Mouse (Mus musculus): ENCODE data around the gene Lzic. TPM values are rescaled to one million over a fixed set of nuclear protein-coding genes. Genes with fewer than 3 reads are reported as not detected.
"Not testable (repeated sequence)": the region's sequence is repeated elsewhere in the genome, so short reads cannot be mapped to it uniquely, and the experiment has no call there.

The Lzic gene
- polyA plus RNA-seq, 1 experiment, result 29.0 TPM

- no peaks in the 10 kb centered on the region for H3K36me3 ChIP-seq (ENCODE audit: control insufficient read depth, insufficient read depth, low read length)
- H3K27ac ChIP-seq (ENCODE audit: control insufficient read depth, insufficient read depth, low read length), result peak overlapping the region; percentile 27; the same call in 1 of the 2 replicates
- H3K4me1 ChIP-seq (replicated peaks; ENCODE audit: control insufficient read depth, insufficient read depth, low read length), result peaks cover 25% of the 10 kb centered on the region
- H3K4me3 ChIP-seq (ENCODE audit: control insufficient read depth, insufficient read depth, low read length), result no peak overlapping the region
- no peak for TF ChIP-seq POLR2A (IDR thresholded peaks at IDR 0.05; ENCODE audit: control insufficient read depth, extremely low read depth, insufficient read depth, low read length, poor library complexity)
- no peak for TF ChIP-seq CTCF (IDR thresholded peaks at IDR 0.05; ENCODE audit: borderline replicate concordance, control insufficient read depth, extremely low read depth, insufficient read depth, low read length, poor library complexity)
- H3K27me3 ChIP-seq (ENCODE audit: control insufficient read depth, insufficient read depth, low read length), result no peaks in the 10 kb centered on the region
- 61% methylated on average over 5 of the region's 5 CpGs for WGBS
- DNase-seq, result no peak
Observed at GRCm38 (mm10) chr4:149458526-149458925, 26.5 kb upstream of the Lzic start.

GRCm38 (mm10) chr4:149459425-149459824, 25.6 kb upstream of the Lzic start:
- Histone ChIP-seq H3K27ac (ENCODE audit: control insufficient read depth, insufficient read depth, low read length) (no peak overlapping the region), H3K27me3 (ENCODE audit: control insufficient read depth, insufficient read depth, low read length) (no peaks in the 10 kb centered on the region), H3K4me3 (ENCODE audit: control insufficient read depth, insufficient read depth, low read length) (no peak overlapping the region), H3K36me3 (ENCODE audit: control insufficient read depth, insufficient read depth, low read length) (no peaks in the 10 kb centered on the region), H3K4me1 (replicated peaks; ENCODE audit: control insufficient read depth, insufficient read depth, low read length) (peaks cover 28% of the 10 kb centered on the region)
- no peak for DNase-seq
- WGBS, result 88% methylated on average over 1 of the region's 1 CpGs
- TF ChIP-seq CTCF (IDR thresholded peaks at IDR 0.05; ENCODE audit: borderline replicate concordance, control insufficient read depth, extremely low read depth, insufficient read depth, low read length, poor library complexity), result no peak
- TF ChIP-seq POLR2A (IDR thresholded peaks at IDR 0.05; ENCODE audit: control insufficient read depth, extremely low read depth, insufficient read depth, low read length, poor library complexity), result no peak

GRCm38 (mm10) chr4:149460475-149460874, 24.6 kb upstream of the Lzic start:
- not testable (repeated sequence) for H3K27me3 ChIP-seq (ENCODE audit: control insufficient read depth, insufficient read depth, low read length); H3K36me3 ChIP-seq (ENCODE audit: control insufficient read depth, insufficient read depth, low read length); H3K4me3 ChIP-seq (ENCODE audit: control insufficient read depth, insufficient read depth, low read length); DNase-seq; H3K27ac ChIP-seq (ENCODE audit: control insufficient read depth, insufficient read depth, low read length)
- H3K4me1 ChIP-seq (replicated peaks; ENCODE audit: control insufficient read depth, insufficient read depth, low read length), result peaks cover 32% of the 10 kb centered on the region
- WGBS, result 96% methylated on average over 2 of the region's 2 CpGs

- Histone ChIP-seq H3K27ac (ENCODE audit: control insufficient read depth, insufficient read depth, low read length) (peak overlapping the region; percentile 30; the same call in 1 of the 2 replicates), H3K36me3 (ENCODE audit: control insufficient read depth, insufficient read depth, low read length) (no peaks in the 10 kb centered on the region), H3K4me3 (ENCODE audit: control insufficient read depth, insufficient read depth, low read length) (no peak overlapping the region), H3K27me3 (ENCODE audit: control insufficient read depth, insufficient read depth, low read length) (no peaks in the 10 kb centered on the region), H3K4me1 (replicated peaks; ENCODE audit: control insufficient read depth, insufficient read depth, low read length) (peaks cover 38% of the 10 kb centered on the region)
- peak; percentile 21 for DNase-seq
- TF ChIP-seq CTCF (IDR thresholded peaks at IDR 0.05; ENCODE audit: borderline replicate concordance, control insufficient read depth, extremely low read depth, insufficient read depth, low read length, poor library complexity) (no peak), POLR2A (IDR thresholded peaks at IDR 0.05; ENCODE audit: control insufficient read depth, extremely low read depth, insufficient read depth, low read length, poor library complexity) (no peak)
- WGBS, result 28% methylated on average over 7 of the region's 7 CpGs
Observed at GRCm38 (mm10) chr4:149461579-149462304, 23.3 kb upstream of the Lzic start.

GRCm38 (mm10) chr4:149462305-149462971, 22.6 kb upstream of the Lzic start:
- Histone ChIP-seq H3K27me3 (ENCODE audit: control insufficient read depth, insufficient read depth, low read length) (no peaks in the 10 kb centered on the region), H3K36me3 (ENCODE audit: control insufficient read depth, insufficient read depth, low read length) (no peaks in the 10 kb centered on the region), H3K27ac (ENCODE audit: control insufficient read depth, insufficient read depth, low read length) (no peak overlapping the region), H3K4me1 (replicated peaks; ENCODE audit: control insufficient read depth, insufficient read depth, low read length) (peaks cover 41% of the 10 kb centered on the region), H3K4me3 (ENCODE audit: control insufficient read depth, insufficient read depth, low read length) (no peak overlapping the region)
- DNase-seq, result no peak
- TF ChIP-seq POLR2A (IDR thresholded peaks at IDR 0.05; ENCODE audit: control insufficient read depth, extremely low read depth, insufficient read depth, low read length, poor library complexity) (no peak), CTCF (IDR thresholded peaks at IDR 0.05; ENCODE audit: borderline replicate concordance, control insufficient read depth, extremely low read depth, insufficient read depth, low read length, poor library complexity) (no peak)
- 63% methylated on average over 6 of the region's 6 CpGs for WGBS

- no peak for TF ChIP-seq POLR2A (IDR thresholded peaks at IDR 0.05; ENCODE audit: control insufficient read depth, extremely low read depth, insufficient read depth, low read length, poor library complexity)
- TF ChIP-seq CTCF (IDR thresholded peaks at IDR 0.05; ENCODE audit: borderline replicate concordance, control insufficient read depth, extremely low read depth, insufficient read depth, low read length, poor library complexity), result no peak
- DNase-seq, result peak; percentile 24
- Histone ChIP-seq H3K27ac (ENCODE audit: control insufficient read depth, insufficient read depth, low read length) (no peak overlapping the region), H3K36me3 (ENCODE audit: control insufficient read depth, insufficient read depth, low read length) (no peaks in the 10 kb centered on the region), H3K4me3 (ENCODE audit: control insufficient read depth, insufficient read depth, low read length) (no peak overlapping the region), H3K4me1 (replicated peaks; ENCODE audit: control insufficient read depth, insufficient read depth, low read length) (peaks cover 45% of the 10 kb centered on the region), H3K27me3 (ENCODE audit: control insufficient read depth, insufficient read depth, low read length) (no peaks in the 10 kb centered on the region)
- 94% methylated on average over 6 of the region's 6 CpGs for WGBS
Observed at GRCm38 (mm10) chr4:149463435-149463950, 21.5 kb upstream of the Lzic start.
